Mouse (Mus musculus) thymus, adult 2 months (tissue): ENCODE data around the gene 4932438H23Rik. TPM values are rescaled to one million over a fixed set of nuclear protein-coding genes. Genes with fewer than 3 reads are reported as not detected.

Source experiments
- DNase-seq: peaks from one replicate; pipeline ENCODE4 v3.0.0; 2021
- H3K27ac ChIP-seq: fragments of 200-500 bp; 2 replicates; pipeline ENCODE4 v1.5.1; 2012; ENCODE audit warnings: low read length, control low read depth; ENCODE audit not compliant: control insufficient read depth, insufficient read depth
- H3K27me3 ChIP-seq: fragments of 200-500 bp; 2 replicates; pipeline ENCODE4 v1.6.1; 2012; ENCODE audit warnings: mild to moderate bottlenecking, low read length, moderate library complexity, mixed read lengths; ENCODE audit not compliant: control insufficient read depth, insufficient read depth
- H3K36me3 ChIP-seq: fragments of 200-500 bp; 2 replicates; pipeline ENCODE4 v1.6.1; 2012; ENCODE audit warnings: mild to moderate bottlenecking, low read length, moderate library complexity; ENCODE audit not compliant: control insufficient read depth, insufficient read depth
- H3K4me1 ChIP-seq: fragments of 200-500 bp; replicated peaks from 2 replicates; pipeline ENCODE4 v1.6.1; 2012; ENCODE audit warnings: low read length; ENCODE audit not compliant: control insufficient read depth, insufficient read depth
- H3K4me3 ChIP-seq: fragments of 200-500 bp; 2 replicates; pipeline ENCODE4 v1.5.1; 2012; ENCODE audit warnings: mild to moderate bottlenecking, low read length, control low read depth, moderate library complexity; ENCODE audit not compliant: control insufficient read depth, insufficient read depth
- CTCF ChIP-seq: fragments of 200-500 bp; IDR thresholded peaks from 2 replicates; pipeline ENCODE4 v1.5.1; 2012; ENCODE audit warnings: mild to moderate bottlenecking, control low read depth, low read length, moderate library complexity, borderline replicate concordance; ENCODE audit not compliant: control insufficient read depth, poor library complexity, insufficient read depth; ENCODE audit errors: extremely low read depth
- POLR2A ChIP-seq: fragments of 200-500 bp; IDR thresholded peaks from 2 replicates; pipeline ENCODE4 v1.6.1; 2012; ENCODE audit warnings: mild to moderate bottlenecking, low read length, control low read depth, moderate library complexity; ENCODE audit not compliant: control insufficient read depth, poor library complexity, insufficient read depth; ENCODE audit errors: extremely low read depth
- WGBS: fragments of 180-500 bp; shearing (Covaris S2); methylation state at CpG from one replicate; pipeline ENCODE4 v1.1.7; 2018; 5-methylcytosine and 5-hydroxymethylcytosine counted together
- polyA plus RNA-seq: library from polyadenylated mRNA; depleted of rRNA; stranded (reverse); fragments of >200 nt; gene quantifications from 2 replicates; pipeline ENCODE4 v1.2.3, GENCODE M21; 2012

4932438H23Rik gene
- polyA plus RNA-seq, 1 experiment = 1.1 TPM

DNA sequence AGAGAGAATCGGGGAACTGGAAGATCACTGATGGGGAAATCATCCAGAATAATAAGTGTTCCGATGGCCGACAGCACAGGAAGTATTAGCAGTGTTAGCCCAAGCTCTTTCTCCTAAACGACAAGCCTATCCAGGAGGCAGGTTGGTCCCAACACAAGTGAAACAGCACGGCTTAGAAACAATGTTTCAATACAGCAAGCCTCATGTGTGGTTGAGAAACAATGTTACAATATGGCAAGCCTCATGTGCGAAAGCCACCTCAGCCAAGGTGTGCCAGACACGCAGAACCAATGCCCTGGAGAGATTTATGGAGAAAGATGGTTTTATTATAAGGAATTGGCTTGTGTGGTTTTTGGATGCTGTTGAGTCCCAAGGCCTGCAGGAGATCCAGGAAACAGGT is 43.2 kb upstream of the 4932438H23Rik start:
- no peaks in the 10 kb centered on the region; the same call in 1 of the 2 replicates for H3K27me3 ChIP-seq
- no peak for DNase-seq
- TF ChIP-seq CTCF (no peak), POLR2A (no peak)
- WGBS = 92% methylated on average over 7 of the region's 7 CpGs
- H3K4me1 ChIP-seq = no peaks in the 10 kb centered on the region
- no peaks in the 10 kb centered on the region for H3K36me3 ChIP-seq
- no peak overlapping the region for H3K27ac ChIP-seq
- no peak overlapping the region for H3K4me3 ChIP-seq

GRCm38 (mm10) chr16:91136607-91137006 is 41.7 kb upstream of the 4932438H23Rik start:
- no peaks in the 10 kb centered on the region for H3K4me1 ChIP-seq
- no peak overlapping the region for H3K4me3 ChIP-seq
- 90% methylated on average over 3 of the region's 3 CpGs for WGBS

DNA sequence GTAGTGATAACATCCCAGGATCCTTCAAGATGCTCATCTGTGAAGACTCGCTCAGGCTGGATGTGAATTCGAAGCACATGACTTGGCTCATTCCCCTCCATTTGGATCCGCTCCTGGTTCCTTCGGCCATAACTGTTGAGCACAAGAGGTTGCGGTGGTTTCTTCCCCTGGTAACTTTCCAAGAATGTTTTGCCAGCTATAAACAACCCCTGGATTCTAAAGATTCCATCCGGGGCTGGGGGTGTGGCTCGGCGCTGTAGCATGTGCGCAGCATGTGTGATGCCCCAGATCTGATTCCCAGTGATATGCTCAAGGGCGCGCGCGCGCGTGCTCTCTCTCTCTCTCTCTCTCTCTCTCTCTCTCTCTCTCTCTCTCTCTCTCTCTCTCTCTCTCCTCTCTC is 35.0 kb upstream of the 4932438H23Rik start:
- no peak for DNase-seq
- TF ChIP-seq POLR2A (no peak), CTCF (no peak)
- Histone ChIP-seq H3K27me3 (no peaks in the 10 kb centered on the region), H3K36me3 (no peaks in the 10 kb centered on the region), H3K4me1 (no peaks in the 10 kb centered on the region), H3K4me3 (no peak overlapping the region), H3K27ac (no peak overlapping the region)
- WGBS = 91% methylated on average over 15 of the region's 15 CpGs

More at GRCm38 (mm10) chr16:91136607-91137006, 41.7 kb upstream of the 4932438H23Rik start:
- Histone ChIP-seq H3K27ac (no peak overlapping the region), H3K27me3 (no peaks in the 10 kb centered on the region; the same call in 1 of the 2 replicates), H3K36me3 (no peaks in the 10 kb centered on the region)
- TF ChIP-seq CTCF (no peak), POLR2A (no peak)
- no peak for DNase-seq

- no peak for DNase-seq
- 75% methylated on average over 4 of the region's 4 CpGs for WGBS
- no peaks in the 10 kb centered on the region for H3K27me3 ChIP-seq
- no peak overlapping the region for H3K4me3 ChIP-seq
- no peak for TF ChIP-seq POLR2A
- no peak for TF ChIP-seq CTCF
- H3K4me1 ChIP-seq = no peaks in the 10 kb centered on the region
- H3K27ac ChIP-seq = no peak overlapping the region
- H3K36me3 ChIP-seq = no peaks in the 10 kb centered on the region
These were observed 33.5 kb upstream of the 4932438H23Rik start for GRCm38 (mm10) chr16:91128431-91128830.

GRCm38 (mm10) chr16:91126734-91127524 is 32.0 kb upstream of the 4932438H23Rik start:
- TF ChIP-seq POLR2A (no peak), CTCF (no peak)
- DNase-seq = no peak
- H3K27me3 ChIP-seq = no peaks in the 10 kb centered on the region
- no peaks in the 10 kb centered on the region for H3K4me1 ChIP-seq
- H3K36me3 ChIP-seq = no peaks in the 10 kb centered on the region
- no peak overlapping the region for H3K4me3 ChIP-seq
- H3K27ac ChIP-seq = no peak overlapping the region
- whole genome bisulfite sequencing = 87% methylated on average over 8 of the region's 8 CpGs

GRCm38 (mm10) chr16:91124256-91124655 is 29.3 kb upstream of the 4932438H23Rik start:
- no peak overlapping the region for H3K27ac ChIP-seq
- WGBS = 59% methylated on average over 3 of the region's 3 CpGs
- no peak for TF ChIP-seq CTCF
- TF ChIP-seq POLR2A = no peak

DNA sequence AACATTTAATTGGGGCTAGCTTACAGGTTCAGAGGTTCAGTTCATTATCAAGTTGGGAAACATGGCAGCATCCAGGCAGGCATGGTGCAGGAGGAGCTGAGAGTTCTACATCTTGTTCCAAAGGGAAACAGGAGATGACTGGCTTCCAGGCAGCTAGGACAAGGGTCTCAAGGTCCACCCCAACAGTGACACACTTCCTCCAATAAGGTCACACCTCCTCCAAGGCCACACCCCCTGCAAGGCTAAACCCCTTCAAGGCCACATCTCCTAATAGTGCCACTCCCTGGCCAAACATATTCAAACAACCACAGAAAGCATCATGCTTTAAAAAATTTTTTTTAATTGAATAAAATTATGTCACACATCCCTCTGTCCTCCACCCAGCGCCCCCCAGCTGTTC is 28.9 kb upstream of the 4932438H23Rik start:
- DNase-seq = no peak
- H3K4me3 ChIP-seq = no peak overlapping the region
- WGBS = 84% methylated on average over 1 of the region's 1 CpGs
- no peaks in the 10 kb centered on the region for H3K36me3 ChIP-seq
- no peaks in the 10 kb centered on the region for H3K27me3 ChIP-seq
- no peak for TF ChIP-seq POLR2A
- no peak for TF ChIP-seq CTCF
- no peaks in the 10 kb centered on the region for H3K4me1 ChIP-seq
- H3K27ac ChIP-seq = no peak overlapping the region

More at GRCm38 (mm10) chr16:91124256-91124655, 29.3 kb upstream of the 4932438H23Rik start:
- Histone ChIP-seq H3K36me3 (no peaks in the 10 kb centered on the region), H3K4me1 (no peaks in the 10 kb centered on the region), H3K27me3 (no peaks in the 10 kb centered on the region), H3K4me3 (no peak overlapping the region)
- DNase-seq = no peak
